Mouse (Mus musculus) lung, embryonic 14.5 days (tissue): Measurements from ENCODE around the gene Cpped1. TPM values are rescaled to one million over a fixed set of nuclear protein-coding genes. Genes with fewer than 3 reads are reported as not detected.

Experiments used
- ATAC-seq: fragments of 200-750 bp; cut with Nextera tagmentation; 2 replicates; pipeline ENCODE4 v1.8.0; 2017; ENCODE audit warnings: mild to moderate bottlenecking, moderate TSS enrichment, moderate library complexity; ENCODE audit not compliant: insufficient read depth
- DNase-seq: peaks from one replicate; pipeline ENCODE4 v3.0.0-alpha.2; 2015
- H3K27ac ChIP-seq: fragments of 300-500 bp; sonication (generic); 2 replicates; pipeline ENCODE4 v1.5.1; 2014; ENCODE audit warnings: low read depth, mild to moderate bottlenecking, moderate library complexity
- H3K27me3 ChIP-seq: fragments of 300-500 bp; sonication (generic); 2 replicates; pipeline ENCODE4 v1.6.1; 2014; ENCODE audit warnings: low read length, control low read depth; ENCODE audit not compliant: insufficient read depth
- H3K36me3 ChIP-seq: fragments of 300-500 bp; sonication (generic); 2 replicates; pipeline ENCODE4 v1.6.1; 2014; ENCODE audit warnings: control low read depth; ENCODE audit not compliant: insufficient read depth
- H3K4me1 ChIP-seq: fragments of 300-500 bp; sonication (generic); 2 replicates; pipeline ENCODE4 v1.6.1; 2014; ENCODE audit warnings: antibody characterized with exemption, control low read depth; ENCODE audit not compliant: insufficient read depth
- H3K4me2 ChIP-seq: fragments of 300-500 bp; sonication (generic); 2 replicates; pipeline ENCODE4 v1.6.1; 2014; ENCODE audit warnings: mild to moderate bottlenecking
- H3K4me3 ChIP-seq: fragments of 300-500 bp; sonication (generic); 2 replicates; pipeline ENCODE4 v1.5.1; 2014; ENCODE audit warnings: low read depth, low read length
- H3K9ac ChIP-seq: fragments of 300-500 bp; sonication (generic); 2 replicates; pipeline ENCODE4 v1.6.1; 2014
- H3K9me3 ChIP-seq: fragments of 300-500 bp; sonication (generic); 2 replicates; pipeline ENCODE4 v1.6.1; 2016; ENCODE audit warnings: low read depth, low read length, control low read depth
- CTCF ChIP-seq: IDR thresholded peaks from 2 replicates; pipeline ENCODE4 v1.5.1; 2016; ENCODE audit warnings: antibody characterized with exemption, low read depth
- WGBS: fragments of 180-500 bp; shearing (Covaris S2); extraction: QIAGEN DNeasy Blood & Tissue Kit; methylation state at CpG from one replicate; pipeline ENCODE4 v1.1.7; 2014; 5-methylcytosine and 5-hydroxymethylcytosine counted together
- polyA plus RNA-seq: library from polyadenylated mRNA; unstranded; fragments of >200 nt; fragmentation: Nextera tagmentation; extraction: Ambion mirVana; gene quantifications from 2 replicates; pipeline ENCODE4 v1.2.1, GENCODE M21; 2014

Gene Cpped1
- polyA plus RNA-seq, 1 experiment from 2014 or later, result 24.3 TPM

GRCm38 (mm10) chr16:11880461-11880860, 28.8 kb downstream of the Cpped1 start:
- no peak for ATAC-seq
- 74% methylated on average over 6 of the region's 6 CpGs for WGBS
- H3K36me3 ChIP-seq, result peaks cover 2% of the 10 kb centered on the region; the same call in 1 of the 2 replicates
- no peaks in the 10 kb centered on the region for H3K9me3 ChIP-seq
- H3K4me1 ChIP-seq, result no peaks in the 10 kb centered on the region
- H3K27ac ChIP-seq, result no peak overlapping the region
- H3K4me2 ChIP-seq, result no peak overlapping the region
- no peak for TF ChIP-seq CTCF
- no peak for DNase-seq
- H3K27me3 ChIP-seq, result no peaks in the 10 kb centered on the region
- H3K9ac ChIP-seq, result no peak overlapping the region
- no peak overlapping the region for H3K4me3 ChIP-seq

GRCm38 (mm10) chr16:11879196-11879595, 30.0 kb downstream of the Cpped1 start:
- 89% methylated on average over 6 of the region's 6 CpGs for WGBS
- H3K9me3 ChIP-seq, result no peaks in the 10 kb centered on the region
- no peaks in the 10 kb centered on the region for H3K36me3 ChIP-seq
- ATAC-seq (no peak), DNase-seq (no peak)
- H3K9ac ChIP-seq, result no peak overlapping the region
- H3K27me3 ChIP-seq, result no peaks in the 10 kb centered on the region
- H3K4me1 ChIP-seq, result no peaks in the 10 kb centered on the region
- H3K27ac ChIP-seq, result no peak overlapping the region
- TF ChIP-seq CTCF, result no peak
- no peak overlapping the region for H3K4me2 ChIP-seq
- H3K4me3 ChIP-seq, result no peak overlapping the region

GRCm38 (mm10) chr16:11875227-11875626, 34.0 kb downstream of the Cpped1 start:
- DNase-seq (no peak), ATAC-seq (no peak)
- no peaks in the 10 kb centered on the region for H3K9me3 ChIP-seq
- no peaks in the 10 kb centered on the region for H3K27me3 ChIP-seq
- H3K9ac ChIP-seq, result no peak overlapping the region
- H3K4me2 ChIP-seq, result no peak overlapping the region
- no peak for TF ChIP-seq CTCF
- H3K4me3 ChIP-seq, result no peak overlapping the region
- no peaks in the 10 kb centered on the region for H3K36me3 ChIP-seq
- 80% methylated on average over 5 of the region's 5 CpGs for WGBS
- no peaks in the 10 kb centered on the region for H3K4me1 ChIP-seq
- H3K27ac ChIP-seq, result no peak overlapping the region

- Histone ChIP-seq H3K4me3 (no peak overlapping the region), H3K27me3 (no peaks in the 10 kb centered on the region), H3K36me3 (no peaks in the 10 kb centered on the region), H3K4me1 (no peaks in the 10 kb centered on the region), H3K27ac (no peak overlapping the region), H3K9ac (no peak overlapping the region), H3K4me2 (no peak overlapping the region), H3K9me3 (no peaks in the 10 kb centered on the region)
- no peak for TF ChIP-seq CTCF
- no peak for DNase-seq
- ATAC-seq, result no peak
- 91% methylated on average over 3 of the region's 3 CpGs for WGBS
These were observed 36.0 kb downstream of the Cpped1 start for GRCm38 (mm10) chr16:11873292-11873691.

- H3K9ac ChIP-seq, result no peak overlapping the region
- no peaks in the 10 kb centered on the region for H3K36me3 ChIP-seq
- DNase-seq, result no peak
- no peaks in the 10 kb centered on the region for H3K27me3 ChIP-seq
- TF ChIP-seq CTCF, result no peak
- no peak overlapping the region for H3K4me2 ChIP-seq
- ATAC-seq, result no peak
- H3K4me3 ChIP-seq, result no peak overlapping the region
- H3K27ac ChIP-seq, result no peak overlapping the region
- H3K4me1 ChIP-seq, result no peaks in the 10 kb centered on the region
- 62% methylated on average over 3 of the region's 3 CpGs for WGBS
- H3K9me3 ChIP-seq, result no peaks in the 10 kb centered on the region
These were observed 40.8 kb downstream of the Cpped1 start for GRCm38 (mm10) chr16:11868486-11868885.

- no peaks in the 10 kb centered on the region for H3K4me1 ChIP-seq
- no peaks in the 10 kb centered on the region for H3K36me3 ChIP-seq
- H3K27me3 ChIP-seq, result no peaks in the 10 kb centered on the region
- no peak overlapping the region for H3K9ac ChIP-seq
- H3K27ac ChIP-seq, result no peak overlapping the region
- ATAC-seq (no peak), DNase-seq (no peak)
- H3K4me3 ChIP-seq, result no peak overlapping the region
- 82% methylated on average over 8 of the region's 8 CpGs for WGBS
- no peak overlapping the region for H3K4me2 ChIP-seq
- H3K9me3 ChIP-seq, result no peaks in the 10 kb centered on the region
- no peak for TF ChIP-seq CTCF
These were observed 56.3 kb downstream of the Cpped1 start for GRCm38 (mm10) chr16:11852716-11853605.

- ATAC-seq (no peak), DNase-seq (no peak)
- Histone ChIP-seq H3K9me3 (no peaks in the 10 kb centered on the region), H3K4me1 (no peaks in the 10 kb centered on the region), H3K4me2 (no peak overlapping the region), H3K36me3 (no peaks in the 10 kb centered on the region), H3K4me3 (no peak overlapping the region), H3K9ac (no peak overlapping the region), H3K27ac (no peak overlapping the region), H3K27me3 (no peaks in the 10 kb centered on the region)
- TF ChIP-seq CTCF, result no peak
- WGBS, result 69% methylated on average over 5 of the region's 5 CpGs
These were observed 60.1 kb downstream of the Cpped1 start for GRCm38 (mm10) chr16:11848990-11849658.
